Mouse (Mus musculus): ENCODE measurements around the gene Xpot. TPM values are rescaled to one million over a fixed set of nuclear protein-coding genes. Genes with fewer than 3 reads are reported as not detected.

Gene Xpot
- 29.7 and 32.2 TPM in 2 replicates for polyA plus RNA-seq (2015; fragmentation: Nextera tagmentation; extraction: Ambion mirVana)

DNA sequence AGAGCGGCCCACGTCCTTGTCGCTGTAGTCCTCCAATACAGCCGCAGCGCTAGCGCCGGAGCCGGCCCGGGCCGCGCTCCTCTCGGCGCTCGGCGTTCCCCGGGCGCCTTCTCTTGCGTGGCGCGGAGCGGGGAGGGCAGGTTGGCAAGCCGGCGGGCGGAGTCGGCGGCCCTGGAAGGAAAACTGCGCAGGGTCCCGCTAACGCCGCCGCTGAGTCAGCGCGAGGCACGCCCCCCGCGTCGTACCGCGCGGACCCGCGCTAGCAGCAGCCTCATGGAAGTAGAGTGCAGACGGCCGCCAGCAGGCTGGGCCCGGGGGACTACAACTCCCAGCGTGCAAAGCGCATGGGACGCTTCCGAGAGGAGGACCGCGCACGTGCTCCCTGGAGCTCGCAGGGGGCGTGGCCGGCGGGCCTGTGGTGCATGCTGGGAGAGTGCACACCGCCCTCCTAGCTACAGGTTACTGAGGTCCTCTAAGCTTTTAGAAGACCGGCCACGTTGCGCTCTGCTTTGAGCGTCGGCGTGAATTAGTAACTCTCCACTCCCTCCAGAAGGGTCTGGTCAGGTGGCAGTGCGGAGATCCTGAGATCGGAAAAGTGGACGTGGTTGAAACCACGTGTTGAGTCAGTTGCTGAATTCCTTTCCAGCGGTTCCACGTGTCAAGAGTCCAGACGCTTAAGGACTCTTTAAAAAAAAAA is at the start of gene Xpot:
Xpot (minus strand) TSS at position 147 of the 697 bp plus-strand sequence.
- H3K4me2 ChIP-seq (ENCODE audit: low read length), result peak within 1 kb of the TSS; percentile 78
- peak within 1 kb of the TSS; percentile 91 for H3K9ac ChIP-seq (ENCODE audit: low read depth, low read length)
- peaks cover 14% of the 10 kb centered on the region for H3K4me1 ChIP-seq (ENCODE audit: control insufficient read depth, insufficient read depth, low read depth, low read length)
- H3K27me3 ChIP-seq (replicated peaks; ENCODE audit: control insufficient read depth, insufficient read depth, low read length), result no peaks in the 10 kb centered on the region
- peak within 1 kb of the TSS; percentile 94 for H3K27ac ChIP-seq (ENCODE audit: low read depth, low read length)
- under 1% methylated on average over 70 of the region's 70 CpGs for WGBS
- ATAC-seq, result peak; percentile 100
- H3K36me3 ChIP-seq (ENCODE audit: control insufficient read depth, insufficient read depth, low read length), result peaks cover 4% of the 10 kb centered on the region
- H3K4me3 ChIP-seq (ENCODE audit: low read length), result peak within 1 kb of the TSS; percentile 68
- no peaks in the 10 kb centered on the region for H3K9me3 ChIP-seq (ENCODE audit: control insufficient read depth, low read length)

GRCm38 (mm10) chr10:121669103-121669502 is 43.0 kb upstream of the Xpot start:
- H3K27ac ChIP-seq (ENCODE audit: low read depth, low read length), result no peak overlapping the region
- no peak overlapping the region for H3K4me3 ChIP-seq (ENCODE audit: low read length)
- no peak overlapping the region for H3K9ac ChIP-seq (ENCODE audit: low read depth, low read length)
- no peak overlapping the region for H3K4me2 ChIP-seq (ENCODE audit: low read length)
- no peaks in the 10 kb centered on the region for H3K36me3 ChIP-seq (ENCODE audit: control insufficient read depth, insufficient read depth, low read length)
- 88% methylated on average over 10 of the region's 10 CpGs for WGBS
- H3K9me3 ChIP-seq (ENCODE audit: control insufficient read depth, low read length), result no peaks in the 10 kb centered on the region
- H3K27me3 ChIP-seq (replicated peaks; ENCODE audit: control insufficient read depth, insufficient read depth, low read length), result no peaks in the 10 kb centered on the region
- H3K4me1 ChIP-seq (ENCODE audit: control insufficient read depth, insufficient read depth, low read depth, low read length), result no peaks in the 10 kb centered on the region
- ATAC-seq, result no peak

GRCm38 (mm10) chr10:121665631-121666145 is 39.6 kb upstream of the Xpot start:
- H3K9ac ChIP-seq (ENCODE audit: low read depth, low read length), result no peak overlapping the region
- no peak for ATAC-seq
- no peaks in the 10 kb centered on the region for H3K36me3 ChIP-seq (ENCODE audit: control insufficient read depth, insufficient read depth, low read length)
- 73% methylated on average over 8 of the region's 8 CpGs for WGBS
- H3K27me3 ChIP-seq (replicated peaks; ENCODE audit: control insufficient read depth, insufficient read depth, low read length), result no peaks in the 10 kb centered on the region
- H3K9me3 ChIP-seq (ENCODE audit: control insufficient read depth, low read length), result no peaks in the 10 kb centered on the region
- no peaks in the 10 kb centered on the region for H3K4me1 ChIP-seq (ENCODE audit: control insufficient read depth, insufficient read depth, low read depth, low read length)
- H3K4me2 ChIP-seq (ENCODE audit: low read length), result no peak overlapping the region
- H3K4me3 ChIP-seq (ENCODE audit: low read length), result no peak overlapping the region
- no peak overlapping the region for H3K27ac ChIP-seq (ENCODE audit: low read depth, low read length)

GRCm38 (mm10) chr10:121663599-121663998 is 37.5 kb upstream of the Xpot start:
- H3K9ac ChIP-seq (ENCODE audit: low read depth, low read length), result no peak overlapping the region
- ATAC-seq, result no peak
- WGBS, result 48% methylated on average over 13 of the region's 13 CpGs

DNA sequence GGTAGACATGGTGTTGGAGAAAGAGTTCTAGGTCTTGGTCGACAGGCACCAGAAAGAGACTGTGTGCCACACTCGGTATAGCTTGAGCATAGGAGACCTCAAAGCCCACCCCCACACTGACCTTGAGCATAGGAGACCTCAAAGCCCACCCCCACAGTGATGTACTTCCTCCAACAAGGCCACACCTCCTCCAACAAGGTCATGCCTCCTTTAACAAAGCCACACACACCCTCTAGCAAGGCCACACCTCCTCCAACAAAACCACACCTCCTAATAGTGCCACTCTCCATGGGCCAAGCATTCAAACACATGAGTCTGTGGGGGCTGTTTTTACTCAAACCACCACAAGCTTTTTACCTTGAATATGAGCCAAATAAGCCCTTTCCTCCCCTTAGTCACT is 36.6 kb upstream of the Xpot start:
- Histone ChIP-seq H3K9ac (ENCODE audit: low read depth, low read length) (no peak overlapping the region), H3K36me3 (ENCODE audit: control insufficient read depth, insufficient read depth, low read length) (no peaks in the 10 kb centered on the region), H3K4me1 (ENCODE audit: control insufficient read depth, insufficient read depth, low read depth, low read length) (no peaks in the 10 kb centered on the region), H3K4me2 (ENCODE audit: low read length) (no peak overlapping the region), H3K27me3 (replicated peaks; ENCODE audit: control insufficient read depth, insufficient read depth, low read length) (no peaks in the 10 kb centered on the region), H3K4me3 (ENCODE audit: low read length) (no peak overlapping the region), H3K27ac (ENCODE audit: low read depth, low read length) (no peak overlapping the region), H3K9me3 (ENCODE audit: control insufficient read depth, low read length) (no peaks in the 10 kb centered on the region)
- WGBS, result 100% methylated on average over 2 of the region's 2 CpGs
- ATAC-seq, result no peak

More at GRCm38 (mm10) chr10:121663599-121663998, 37.5 kb upstream of the Xpot start:
- no peaks in the 10 kb centered on the region for H3K4me1 ChIP-seq (ENCODE audit: control insufficient read depth, insufficient read depth, low read depth, low read length)
- no peaks in the 10 kb centered on the region for H3K27me3 ChIP-seq (replicated peaks; ENCODE audit: control insufficient read depth, insufficient read depth, low read length)
- H3K36me3 ChIP-seq (ENCODE audit: control insufficient read depth, insufficient read depth, low read length), result no peaks in the 10 kb centered on the region
- H3K9me3 ChIP-seq (ENCODE audit: control insufficient read depth, low read length), result no peaks in the 10 kb centered on the region
- H3K4me2 ChIP-seq (ENCODE audit: low read length), result peak overlapping the region; percentile 20
- H3K27ac ChIP-seq (ENCODE audit: low read depth, low read length), result no peak overlapping the region
- no peak overlapping the region for H3K4me3 ChIP-seq (ENCODE audit: low read length)

GRCm38 (mm10) chr10:121655907-121656306 is 29.8 kb upstream of the Xpot start:
- Histone ChIP-seq H3K4me2 (ENCODE audit: low read length) (no peak overlapping the region), H3K36me3 (ENCODE audit: control insufficient read depth, insufficient read depth, low read length) (no peaks in the 10 kb centered on the region), H3K27me3 (replicated peaks; ENCODE audit: control insufficient read depth, insufficient read depth, low read length) (no peaks in the 10 kb centered on the region), H3K4me3 (ENCODE audit: low read length) (no peak overlapping the region), H3K4me1 (ENCODE audit: control insufficient read depth, insufficient read depth, low read depth, low read length) (no peaks in the 10 kb centered on the region), H3K27ac (ENCODE audit: low read depth, low read length) (no peak overlapping the region), H3K9me3 (ENCODE audit: control insufficient read depth, low read length) (no peaks in the 10 kb centered on the region), H3K9ac (ENCODE audit: low read depth, low read length) (no peak overlapping the region)
- WGBS, result 77% methylated on average over 4 of the region's 4 CpGs
- no peak for ATAC-seq

- no peaks in the 10 kb centered on the region for H3K4me1 ChIP-seq (ENCODE audit: control insufficient read depth, insufficient read depth, low read depth, low read length)
- H3K9ac ChIP-seq (ENCODE audit: low read depth, low read length), result no peak overlapping the region
- H3K4me2 ChIP-seq (ENCODE audit: low read length), result no peak overlapping the region
- no peak overlapping the region for H3K4me3 ChIP-seq (ENCODE audit: low read length)
- no peaks in the 10 kb centered on the region for H3K9me3 ChIP-seq (ENCODE audit: control insufficient read depth, low read length)
- H3K27me3 ChIP-seq (replicated peaks; ENCODE audit: control insufficient read depth, insufficient read depth, low read length), result no peaks in the 10 kb centered on the region
- no peaks in the 10 kb centered on the region for H3K36me3 ChIP-seq (ENCODE audit: control insufficient read depth, insufficient read depth, low read length)
- ATAC-seq, result no peak
- 84% methylated on average over 1 of the region's 1 CpGs for WGBS
- no peak overlapping the region for H3K27ac ChIP-seq (ENCODE audit: low read depth, low read length)
Observed at GRCm38 (mm10) chr10:121653079-121653478, 26.9 kb upstream of the Xpot start.

DNA sequence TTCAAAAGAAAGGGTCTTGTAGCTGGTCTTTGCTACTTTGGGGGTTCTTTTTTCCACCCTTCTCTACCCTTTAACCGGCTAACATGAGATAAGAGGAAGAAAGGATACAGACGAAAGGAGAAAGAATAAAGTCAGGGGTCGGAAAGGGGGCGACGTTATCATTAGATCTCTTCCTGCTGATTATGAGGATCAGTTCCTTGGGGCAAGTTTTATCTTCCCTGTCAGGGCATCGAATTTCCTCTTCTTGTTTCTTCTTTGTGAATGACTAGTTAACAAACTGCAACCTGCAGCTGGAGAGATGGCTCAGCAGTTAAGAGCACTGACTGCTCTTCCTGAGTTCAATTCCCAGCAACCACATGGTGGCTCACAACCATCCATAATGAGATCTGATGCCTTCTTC is 20.2 kb upstream of the Xpot start:
- no peak overlapping the region for H3K9ac ChIP-seq (ENCODE audit: low read depth, low read length)
- 83% methylated on average over 6 of the region's 6 CpGs for WGBS
- no peak overlapping the region for H3K4me3 ChIP-seq (ENCODE audit: low read length)
- no peak overlapping the region for H3K4me2 ChIP-seq (ENCODE audit: low read length)
- no peak overlapping the region for H3K27ac ChIP-seq (ENCODE audit: low read depth, low read length)
- H3K9me3 ChIP-seq (ENCODE audit: control insufficient read depth, low read length), result no peaks in the 10 kb centered on the region
- peaks cover 12% of the 10 kb centered on the region for H3K27me3 ChIP-seq (replicated peaks; ENCODE audit: control insufficient read depth, insufficient read depth, low read length)
- no peak for ATAC-seq
- H3K36me3 ChIP-seq (ENCODE audit: control insufficient read depth, insufficient read depth, low read length), result no peaks in the 10 kb centered on the region
- H3K4me1 ChIP-seq (ENCODE audit: control insufficient read depth, insufficient read depth, low read depth, low read length), result peaks cover 12% of the 10 kb centered on the region

DNA sequence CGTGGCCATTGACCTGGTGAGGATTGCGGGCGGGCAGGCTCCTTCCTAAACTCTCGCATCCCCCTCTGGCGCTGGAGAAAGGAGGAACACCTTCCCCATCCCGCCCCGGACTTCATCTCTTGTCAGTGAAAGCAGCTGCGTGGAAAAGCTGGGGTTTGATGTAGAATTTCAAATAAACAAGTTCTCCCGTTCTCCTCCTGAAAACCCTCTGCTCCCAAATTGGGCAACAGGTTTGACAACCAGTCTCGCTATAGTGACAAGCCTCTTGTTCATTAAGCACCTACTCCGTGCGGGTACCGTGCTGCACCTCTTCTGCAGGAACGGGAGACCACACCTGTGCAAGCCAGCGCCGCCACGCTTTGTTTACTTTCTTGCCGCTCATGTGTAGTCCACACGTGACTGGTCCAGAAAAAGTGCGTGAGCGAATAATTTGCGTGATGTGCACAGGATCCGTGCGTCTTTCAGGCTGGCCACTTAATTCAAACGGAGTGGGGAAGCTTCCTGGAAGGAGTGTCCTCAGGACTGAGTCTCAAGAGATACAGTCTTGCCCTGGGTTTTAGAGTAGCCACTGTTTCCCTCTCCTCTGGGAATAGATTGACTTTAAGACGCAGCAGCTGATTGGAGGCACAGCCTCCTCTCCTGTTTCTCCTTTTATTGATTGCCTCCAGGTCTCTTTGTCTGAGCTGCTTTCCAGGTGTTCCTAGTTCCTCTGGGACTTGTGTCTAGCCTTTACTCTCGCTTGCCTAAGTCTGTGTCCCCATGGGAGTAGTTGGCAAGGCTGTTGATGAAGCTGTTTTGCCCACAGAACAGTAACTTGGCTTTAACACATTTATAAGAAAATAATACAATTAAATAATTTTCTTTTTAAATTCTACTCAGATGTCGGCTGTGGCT is 16.2 kb upstream of the Xpot start:
- Histone ChIP-seq H3K27ac (ENCODE audit: low read depth, low read length) (no peak overlapping the region), H3K9ac (ENCODE audit: low read depth, low read length) (peak overlapping the region; percentile 62), H3K27me3 (replicated peaks; ENCODE audit: control insufficient read depth, insufficient read depth, low read length) (peaks cover 14% of the 10 kb centered on the region), H3K4me2 (ENCODE audit: low read length) (peak overlapping the region; percentile 98), H3K4me3 (ENCODE audit: low read length) (peak overlapping the region; percentile 59), H3K9me3 (ENCODE audit: control insufficient read depth, low read length) (no peaks in the 10 kb centered on the region), H3K36me3 (ENCODE audit: control insufficient read depth, insufficient read depth, low read length) (no peaks in the 10 kb centered on the region), H3K4me1 (ENCODE audit: control insufficient read depth, insufficient read depth, low read depth, low read length) (peaks cover 17% of the 10 kb centered on the region)
- no peak for ATAC-seq
- WGBS, result 5% methylated on average over 28 of the region's 28 CpGs

Data from hindbrain, embryonic 16.5 days (tissue).